Mouse (Mus musculus): ENCODE results near the gene C1qtnf7.

- TF ChIP-seq POLR2A (IDR thresholded peaks at IDR 0.05; ENCODE audit: control insufficient read depth, extremely low read depth, insufficient read depth, low read length, poor library complexity): no peak
- TF ChIP-seq CTCF (IDR thresholded peaks at IDR 0.05; ENCODE audit: borderline replicate concordance, control insufficient read depth, extremely low read depth, insufficient read depth, low read length, poor library complexity): no peak
Measured at GRCm38 (mm10) chr5:43480786-43481185, 34.6 kb upstream of the C1qtnf7 start.
